Mouse (Mus musculus): ENCODE results near the gene Npcd. TPM values are rescaled to one million over a fixed set of nuclear protein-coding genes. Genes with fewer than 3 reads are reported as not detected.
"Not testable (repeated sequence)": the region's sequence is repeated elsewhere in the genome, so short reads cannot be mapped to it uniquely, and the experiment has no call there.

The Npcd gene
- total RNA-seq, 2 experiments from 2014 or later, result 6.6 to 14.9 TPM

DNA sequence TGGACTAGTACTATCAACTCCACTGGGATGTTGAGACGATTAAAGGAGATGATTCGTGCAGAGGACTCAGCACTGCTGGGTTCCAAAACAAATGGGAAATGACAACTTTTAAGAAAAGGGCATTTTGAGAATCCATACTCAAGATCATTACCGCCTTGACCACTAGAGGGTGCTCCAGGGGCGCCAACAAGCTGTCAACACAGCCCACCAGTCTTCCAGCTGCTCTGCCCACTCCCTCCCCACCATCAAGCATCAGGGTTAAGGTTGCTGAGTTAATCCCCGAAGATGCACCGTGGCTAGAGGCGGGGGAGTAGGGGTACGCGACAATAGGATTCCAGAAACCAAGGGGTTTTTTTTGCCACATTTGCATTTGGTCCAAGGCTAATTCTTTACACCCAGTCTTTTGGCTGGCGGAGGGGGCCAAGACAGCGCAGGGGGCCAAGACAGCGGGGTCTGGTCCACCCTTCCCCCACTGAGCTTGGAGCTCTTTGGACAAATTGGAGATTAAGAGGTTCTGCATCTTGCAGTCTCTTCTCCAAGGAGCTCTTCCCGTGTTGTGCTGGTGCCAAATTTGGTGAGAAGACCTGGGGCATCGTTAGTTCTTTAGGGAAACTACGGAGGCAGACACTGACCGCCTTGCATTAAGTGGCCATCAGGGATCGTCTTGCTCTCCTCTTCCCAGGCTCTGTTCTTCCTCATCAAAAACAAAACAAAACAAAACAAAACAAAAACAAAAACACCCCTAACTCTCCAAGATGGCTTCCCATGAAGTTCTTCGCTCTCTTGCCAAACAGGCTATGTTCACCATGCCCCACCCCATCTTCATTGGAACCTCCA, 1.8 kb downstream of the Npcd start:
- intact Hi-C loops (cut with DNase I), result loop anchor here (5.0 kb wide), 2 partner anchors 50 to 245 kb away; no protein-coding TSS in a partner anchor
- peak; percentile 89 for DNase-seq

DNA sequence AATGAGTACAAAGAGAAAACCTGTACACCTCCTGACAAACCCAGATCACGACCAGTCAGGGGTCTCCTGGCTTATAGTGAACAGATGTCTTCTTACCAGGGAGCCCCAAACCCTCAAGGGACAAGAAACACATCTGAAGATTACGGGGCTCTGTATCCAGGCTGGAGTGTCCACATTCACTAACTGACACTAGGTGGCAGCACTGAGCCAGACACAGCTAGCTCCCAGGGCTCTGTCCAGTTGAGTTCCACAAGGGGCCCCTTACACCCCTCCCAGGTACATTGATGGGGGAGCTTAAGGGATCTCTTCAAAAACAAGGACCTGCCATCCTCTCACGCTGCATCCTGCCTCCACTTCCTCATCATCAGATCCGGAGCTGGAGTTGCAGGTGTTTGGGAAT, 3.6 kb downstream of the Npcd start:
- intact Hi-C loops (cut with DNase I), result loop anchor here (5.0 kb wide), 2 partner anchors 52 to 247 kb away; no protein-coding TSS in a partner anchor
- DNase-seq, result peak; percentile 79

DNA sequence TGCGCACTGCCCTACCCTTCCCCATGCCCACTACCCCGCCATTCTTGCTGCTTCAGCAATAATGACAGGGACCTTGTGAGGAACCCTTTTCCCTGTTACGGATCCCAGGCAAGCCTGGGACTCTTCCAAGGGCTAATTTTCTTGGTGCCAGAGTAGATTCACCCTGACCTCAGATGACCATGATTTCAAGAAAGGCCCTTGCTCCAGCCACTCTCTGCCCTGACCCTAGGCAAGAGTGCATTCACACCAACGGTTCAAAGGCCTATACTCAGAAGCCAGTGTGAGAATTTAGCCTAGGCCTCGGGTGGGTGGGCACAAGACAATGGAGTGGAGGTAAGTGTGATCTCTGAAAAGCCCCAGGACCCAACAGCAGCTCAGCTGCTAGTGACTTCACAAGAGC, 4.6 kb downstream of the Npcd start:
- intact Hi-C loops (cut with DNase I), result loop anchor here (10.0 kb wide), 1 partner anchor 85 kb away; no protein-coding TSS in a partner anchor
- DNase-seq, result no peak

DNA sequence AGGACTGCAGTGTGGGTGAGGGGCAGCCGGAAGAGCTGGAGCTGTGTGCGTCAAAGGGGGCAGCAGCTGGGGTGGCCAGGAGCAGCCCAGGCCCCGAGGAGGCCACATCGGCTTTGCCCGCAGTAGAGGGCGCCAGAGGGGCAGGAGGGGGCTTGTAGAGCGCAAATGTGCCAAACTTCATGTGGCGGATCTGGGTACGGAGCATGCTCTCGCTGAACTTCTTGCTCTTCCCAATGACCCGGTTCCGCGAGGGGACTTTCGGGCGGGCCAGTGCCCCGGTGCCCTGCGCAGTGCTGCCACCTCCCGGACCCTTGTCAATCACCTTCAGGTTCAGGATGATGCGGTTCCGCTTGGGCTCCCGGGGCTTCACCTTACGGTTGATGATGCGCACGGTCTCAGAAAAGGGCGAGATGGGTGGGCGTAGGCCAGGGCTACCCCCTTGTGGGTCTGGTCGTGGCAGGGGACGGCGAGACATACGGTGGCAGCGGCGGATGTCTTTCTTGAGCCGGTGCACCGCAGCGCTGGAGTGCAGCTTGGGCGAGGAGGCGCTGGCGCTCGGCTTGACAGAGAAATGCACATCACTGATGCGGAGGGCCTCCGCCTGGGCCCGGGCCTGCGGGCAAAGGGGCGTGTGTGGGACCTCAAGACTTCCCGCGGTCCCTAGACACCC, 5.5 kb downstream of the Npcd start:
- peak; percentile 80 for DNase-seq
- intact Hi-C loops (cut with DNase I), result loop anchor here (10.0 kb wide), 1 partner anchor 86 kb away; no protein-coding TSS in a partner anchor

DNA sequence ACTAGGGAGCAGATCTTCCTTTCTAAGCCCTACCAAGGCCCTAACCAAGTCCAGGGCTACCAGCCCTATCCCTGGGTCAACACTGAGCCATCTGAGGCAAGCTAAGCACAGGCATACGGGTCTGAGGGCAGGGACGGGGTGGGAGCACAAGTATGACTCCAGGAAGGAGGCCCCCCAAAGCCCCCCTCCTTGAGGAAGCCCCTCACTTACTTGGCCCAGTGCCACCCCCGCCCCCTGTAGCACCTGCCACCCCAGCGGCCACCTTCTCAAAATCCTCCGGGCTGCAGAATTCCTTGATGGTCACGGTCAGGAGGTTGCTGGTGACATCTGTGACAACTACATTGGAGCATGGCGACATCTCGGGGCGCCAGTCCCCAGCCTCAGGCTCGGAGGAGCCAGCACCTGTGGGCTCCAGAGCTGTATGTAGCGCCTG, 6.2 kb downstream of the Npcd start:
- intact Hi-C loops (cut with DNase I), result loop anchor here (10.0 kb wide), 1 partner anchor 87 kb away; no protein-coding TSS in a partner anchor

DNA sequence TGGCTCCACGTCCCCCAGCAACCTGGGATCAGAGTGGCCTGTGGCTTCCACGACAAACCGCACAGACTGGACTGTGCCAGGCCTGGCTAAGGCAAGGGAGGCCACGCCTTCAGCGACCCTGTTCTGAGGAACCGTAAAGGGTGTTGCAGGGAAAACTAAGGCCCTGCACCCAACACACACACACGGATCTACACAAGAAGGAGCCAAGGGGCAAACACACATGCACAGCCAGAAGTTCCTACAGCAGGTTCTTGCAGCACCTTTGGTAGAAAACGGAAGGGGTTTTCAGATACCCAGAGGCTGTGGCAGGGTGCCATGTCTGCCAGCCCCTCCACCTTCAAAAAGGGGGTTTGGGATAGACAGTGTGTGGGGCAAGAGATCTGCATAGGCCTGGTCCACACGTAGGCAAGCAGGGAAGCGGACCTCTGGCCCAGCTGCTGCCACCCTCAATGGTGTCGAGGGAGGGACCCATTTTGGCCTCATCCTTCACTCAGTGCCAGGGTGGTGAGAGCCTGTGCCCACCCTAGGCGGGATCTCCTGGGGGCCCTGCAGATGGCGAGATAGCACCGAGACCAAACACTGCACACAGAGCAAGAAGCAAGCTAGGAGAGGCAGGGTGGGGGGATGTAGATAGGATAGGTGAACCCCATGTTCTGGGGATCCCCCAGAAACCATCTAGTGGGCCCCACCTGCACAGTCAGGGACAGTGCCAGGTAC, 6.8 kb downstream of the Npcd start:
- DNase-seq, result no peak
- intact Hi-C loops (cut with DNase I), result loop anchor here (10.0 kb wide), 1 partner anchor 88 kb away; no protein-coding TSS in a partner anchor

More for the DNA sequence above, 6.2 kb downstream of the Npcd start:
- no peak for DNase-seq

DNA sequence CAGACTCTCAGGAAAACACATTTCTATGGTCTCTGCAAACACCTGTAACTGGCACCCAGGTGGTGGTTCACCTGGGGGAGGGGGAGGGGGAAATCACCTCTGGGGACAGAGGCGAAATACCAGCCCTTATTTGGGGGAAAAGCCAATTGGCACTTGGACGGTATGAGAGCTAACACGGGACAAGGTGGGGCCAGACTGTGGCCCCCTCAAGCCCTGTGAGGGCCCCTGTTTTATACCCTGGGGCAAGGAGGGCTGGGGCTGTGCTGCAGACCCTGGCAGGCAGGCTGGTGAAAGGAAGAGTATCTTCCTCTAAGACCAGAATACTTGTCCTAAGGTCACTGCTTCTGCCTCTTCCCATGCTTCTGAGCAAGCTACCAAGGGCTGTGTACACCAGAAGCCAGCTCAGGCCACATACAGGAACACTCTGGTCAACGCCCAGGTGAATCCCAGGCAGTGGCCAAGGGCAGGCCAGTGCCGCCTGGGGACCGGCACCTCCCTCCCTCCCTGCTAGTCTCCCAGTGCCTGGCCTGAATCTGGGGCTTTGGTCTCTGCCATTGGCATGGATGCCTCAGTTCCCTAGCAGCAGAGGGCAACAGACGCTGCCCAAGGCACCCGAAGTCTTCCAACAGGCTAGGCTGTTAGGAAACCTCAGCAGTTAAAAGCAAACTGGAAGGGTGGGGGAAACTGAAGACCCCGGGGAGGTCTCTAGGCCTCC, 7.7 kb downstream of the Npcd start:
- intact Hi-C loops (cut with DNase I), result loop anchor here (10.0 kb wide), 1 partner anchor 88 kb away; no protein-coding TSS in a partner anchor
- DNase-seq, result no peak

DNA sequence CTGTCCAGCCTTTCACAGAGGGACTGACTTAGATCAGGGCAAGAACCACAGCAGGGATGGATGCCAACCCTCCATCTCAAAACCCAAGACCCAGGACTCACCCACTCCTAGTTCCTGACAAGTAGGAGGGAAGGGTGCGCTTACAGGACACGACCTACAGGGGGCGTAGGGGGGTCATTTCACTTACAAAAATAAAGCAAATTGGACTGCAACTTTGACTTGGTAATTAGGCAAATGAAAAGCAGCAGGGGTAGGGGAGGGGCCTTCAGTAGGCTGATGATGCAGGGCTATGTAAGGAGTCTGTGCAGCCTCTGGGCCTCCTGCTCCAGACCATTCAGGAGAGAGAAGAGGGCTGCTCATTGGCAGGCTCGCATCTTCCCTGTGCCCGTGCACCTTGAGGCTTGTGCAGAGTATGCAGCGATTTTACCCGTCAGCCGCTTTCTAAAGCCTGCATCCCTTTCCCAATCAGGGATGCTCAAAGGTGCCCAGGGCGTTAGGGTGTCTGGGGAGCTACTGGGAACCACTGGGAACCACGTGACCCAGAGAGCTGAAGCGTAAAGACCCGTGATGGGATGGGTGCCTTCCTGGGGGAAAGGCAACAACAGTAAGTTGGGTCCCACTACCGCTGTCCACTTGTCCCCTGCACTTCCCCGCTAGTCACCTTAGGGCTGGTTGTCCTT, 8.8 kb downstream of the Npcd start:
- intact Hi-C loops (cut with DNase I), result loop anchor here (10.0 kb wide), 1 partner anchor 90 kb away; no protein-coding TSS in a partner anchor
- no peak for DNase-seq

DNA sequence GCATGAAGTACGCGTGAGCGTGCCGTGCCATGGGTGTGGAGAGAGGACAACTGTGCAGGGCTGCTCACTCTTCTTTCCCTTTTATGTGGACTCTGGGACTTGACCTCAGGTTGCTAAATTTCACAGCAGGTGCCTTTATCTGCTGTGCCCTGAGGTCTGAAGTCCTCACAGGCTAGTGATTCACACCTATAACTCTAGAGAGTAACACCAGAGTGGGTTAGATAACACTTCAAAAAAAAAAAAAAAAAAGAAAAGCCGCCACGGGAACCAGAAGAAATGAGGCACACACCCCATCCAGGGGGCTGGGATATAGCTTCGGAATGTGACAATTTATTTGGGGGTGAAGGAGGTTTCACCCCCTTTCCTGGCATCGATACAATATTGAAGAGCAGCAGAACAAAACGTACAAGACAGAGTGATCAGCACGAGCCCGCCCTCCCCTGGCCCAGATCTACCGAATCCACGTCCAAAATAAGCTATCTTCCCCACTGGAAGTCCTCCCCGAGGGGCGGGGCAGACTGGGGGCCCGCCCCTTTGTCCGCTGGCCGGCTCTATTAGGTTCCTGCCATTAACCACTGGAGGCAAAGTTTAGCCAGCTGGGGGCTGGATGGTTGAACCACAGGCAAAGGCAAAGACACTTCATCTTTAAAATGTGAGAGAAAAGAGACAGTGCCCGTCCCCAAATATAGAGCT, 10.3 kb downstream of the Npcd start:
- DNase-seq, result no peak
- intact Hi-C loops (cut with DNase I), result loop anchor here (10.0 kb wide), 1 partner anchor 91 kb away; no protein-coding TSS in a partner anchor

DNA sequence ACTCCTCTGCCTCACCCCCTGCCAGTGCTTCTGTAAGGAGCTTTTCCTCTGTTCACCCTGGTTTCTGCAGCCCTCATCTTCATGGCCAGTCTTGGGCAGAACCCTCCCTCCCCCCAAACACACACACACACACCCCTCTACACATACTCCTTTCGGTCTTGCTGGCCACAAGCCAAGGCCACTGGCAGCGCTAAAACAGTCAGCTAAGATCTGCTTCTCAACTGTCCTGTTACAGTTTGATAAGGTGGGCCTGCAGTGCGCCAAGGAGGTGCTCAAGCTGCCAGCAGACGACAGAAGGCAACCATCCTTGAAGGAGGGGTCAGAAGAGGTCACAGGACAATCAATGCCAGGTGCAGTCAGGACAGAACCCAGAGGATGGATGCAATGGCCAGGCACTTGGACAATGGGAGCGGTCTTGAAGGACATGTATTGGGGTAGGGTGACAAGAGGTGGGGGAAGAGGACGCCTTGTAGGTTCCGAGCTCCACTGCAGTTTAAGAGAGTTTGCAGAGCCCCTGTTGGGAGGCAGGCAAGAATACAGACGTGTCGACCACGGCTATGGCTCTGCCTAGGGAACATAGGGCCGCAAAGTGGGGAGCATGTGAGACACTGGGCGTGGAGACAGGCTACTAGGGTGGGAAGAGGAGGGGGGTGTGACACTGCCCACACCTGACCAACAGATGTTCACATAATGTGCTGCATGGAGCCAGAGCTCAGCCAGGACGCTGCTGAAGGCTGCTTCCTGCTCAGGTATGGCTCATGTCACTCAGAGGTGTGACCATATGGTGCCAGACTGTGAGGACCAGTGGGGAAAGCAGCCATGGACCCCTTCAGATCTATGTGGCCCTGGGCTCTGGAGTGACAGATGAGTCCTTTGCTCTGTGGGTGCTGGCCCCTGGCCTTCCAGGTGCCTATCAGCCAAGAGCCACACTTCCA, 11.5 kb downstream of the Npcd start:
- intact Hi-C loops (cut with DNase I), result loop anchor here (10.0 kb wide), 1 partner anchor 92 kb away; no protein-coding TSS in a partner anchor

DNA sequence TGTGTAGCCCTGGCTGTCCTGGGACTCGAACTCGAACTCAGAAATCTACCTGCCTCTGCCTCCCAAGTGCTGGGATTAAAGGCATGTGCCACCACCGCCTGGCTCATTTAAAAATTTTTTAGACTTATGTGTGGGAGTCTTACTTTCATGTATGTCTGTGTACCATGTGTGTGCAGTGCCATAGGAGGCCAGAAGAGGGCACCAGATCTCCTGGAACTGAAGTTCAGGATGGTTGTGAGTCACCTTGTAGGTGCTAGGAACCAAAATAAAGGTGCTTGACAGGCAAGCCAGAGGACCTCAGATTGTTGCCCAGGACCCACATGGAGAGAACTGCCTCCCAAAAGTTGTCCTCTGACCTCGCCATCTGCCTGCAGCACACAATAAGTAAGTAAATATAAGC, 15.7 kb downstream of the Npcd start:
- no peak for DNase-seq
- intact Hi-C loops (cut with DNase I), result no loop called here

More for the DNA sequence above, 11.5 kb downstream of the Npcd start:
- DNase-seq, result peak; percentile 49

DNA sequence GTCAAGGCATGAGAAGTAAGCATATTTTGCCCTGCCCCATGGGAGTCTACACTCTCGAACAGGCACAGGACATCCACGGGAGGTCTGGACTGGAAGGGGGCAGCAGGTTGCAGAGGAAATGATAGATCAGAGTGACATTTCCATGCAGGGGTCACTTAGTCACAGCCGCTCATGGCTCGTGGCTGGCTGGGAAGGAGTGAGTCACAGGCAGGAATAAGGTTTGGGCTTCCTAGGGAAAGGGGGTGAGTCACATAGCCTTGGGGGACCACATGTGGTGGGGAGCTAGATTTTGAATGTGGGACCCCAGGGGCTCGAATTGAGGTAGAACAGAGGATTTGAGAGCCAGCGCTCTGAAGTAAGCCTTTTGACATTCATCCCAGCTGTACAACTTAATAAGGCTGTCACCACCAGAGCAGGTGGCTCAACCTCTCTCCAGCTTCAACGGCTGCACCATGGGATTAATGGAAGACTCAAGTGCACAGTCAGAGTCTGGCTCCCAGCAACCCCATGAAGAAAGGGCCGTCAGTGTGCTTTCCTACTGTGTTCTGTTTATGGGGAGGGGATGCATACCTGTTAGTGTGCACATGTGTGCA, 20.3 kb downstream of the Npcd start:
- intact Hi-C loops (cut with DNase I), result no loop called here
- no peak for DNase-seq

DNA sequence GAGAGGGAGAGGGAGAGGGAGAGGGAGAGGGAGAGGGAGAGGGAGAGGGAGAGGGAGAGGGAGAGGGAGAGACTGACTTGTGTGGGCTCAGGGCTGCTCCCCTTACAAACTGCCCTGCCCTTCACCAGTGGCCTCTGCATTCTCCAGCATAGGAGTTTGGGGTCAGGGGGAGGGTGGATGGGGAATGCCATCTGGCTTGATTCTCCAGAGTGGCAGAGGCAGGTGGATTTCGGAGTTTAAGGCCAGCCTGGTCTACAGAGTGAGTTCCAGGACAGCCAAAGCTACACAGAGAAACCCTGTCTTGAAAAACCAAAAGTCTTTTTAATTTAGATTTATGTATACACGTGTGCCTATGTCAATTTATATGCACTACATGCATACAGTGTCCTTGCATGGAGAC, 21.2 kb downstream of the Npcd start:
- intact Hi-C loops (cut with DNase I); DNase-seq: not testable (repeated sequence)

DNA sequence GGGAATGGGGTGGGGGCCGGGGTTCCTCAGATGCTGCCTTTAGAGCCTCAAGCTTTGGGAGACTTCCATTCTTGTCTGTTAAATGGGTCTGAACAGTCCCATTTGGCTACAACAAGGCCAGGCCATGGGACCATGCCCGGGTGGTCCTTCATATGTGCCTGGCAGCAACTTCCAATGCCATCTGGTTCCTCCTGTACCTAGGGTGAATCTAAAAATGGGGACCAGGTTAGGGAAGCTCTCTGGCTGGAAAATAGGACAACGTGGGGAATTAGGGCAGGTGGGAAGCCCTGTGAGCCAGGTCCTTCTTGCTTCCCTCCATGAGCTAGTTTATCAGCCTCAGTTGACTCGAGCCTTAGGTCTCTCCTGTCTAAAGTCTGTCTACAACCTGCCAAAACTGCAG, 23.0 kb downstream of the Npcd start:
- no peak for DNase-seq
- intact Hi-C loops (cut with DNase I), result no loop called here

DNA sequence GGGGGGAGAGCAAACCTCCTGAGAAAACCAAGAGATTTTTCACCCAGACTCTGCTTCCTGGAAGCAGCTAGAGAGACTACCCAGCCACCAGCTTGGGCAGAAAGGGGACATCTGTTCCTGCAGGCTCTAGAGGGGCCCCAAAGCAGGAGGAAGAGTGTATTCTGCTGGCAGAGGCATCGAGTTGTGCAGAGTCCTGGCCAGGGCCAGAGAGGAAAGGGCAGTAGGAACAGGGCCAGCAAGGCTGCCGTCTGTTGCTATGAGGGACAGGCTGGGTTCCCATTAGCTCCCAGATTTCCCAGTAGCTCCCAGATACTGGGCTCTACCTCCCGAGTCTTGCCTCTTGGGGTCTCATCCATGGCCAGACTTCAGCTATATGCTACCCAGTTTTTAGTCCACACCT, 24.0 kb downstream of the Npcd start:
- intact Hi-C loops (cut with DNase I), result no loop called here
- peak; percentile 84 for DNase-seq

DNA sequence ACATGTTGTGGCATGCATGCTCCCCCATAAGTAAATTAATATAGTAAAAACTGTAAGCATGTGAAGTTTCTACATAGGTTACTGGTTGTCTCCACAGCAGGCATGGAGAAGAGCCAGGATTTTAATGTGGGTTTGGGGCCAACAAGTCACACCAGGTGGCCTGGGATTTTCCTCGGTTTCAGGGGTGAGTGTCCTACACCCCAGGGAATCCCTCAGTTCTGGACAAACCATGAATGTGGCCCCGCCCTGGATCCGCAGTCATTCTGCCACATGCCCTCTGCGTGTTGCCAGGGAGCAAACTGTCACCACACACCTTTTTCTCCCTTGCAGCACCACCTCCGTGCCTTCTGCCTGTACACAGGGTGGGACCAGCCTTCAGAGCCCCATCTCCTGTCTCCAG, 25.4 kb downstream of the Npcd start:
- peak; percentile 38 for DNase-seq
- intact Hi-C loops (cut with DNase I), result no loop called here

DNA sequence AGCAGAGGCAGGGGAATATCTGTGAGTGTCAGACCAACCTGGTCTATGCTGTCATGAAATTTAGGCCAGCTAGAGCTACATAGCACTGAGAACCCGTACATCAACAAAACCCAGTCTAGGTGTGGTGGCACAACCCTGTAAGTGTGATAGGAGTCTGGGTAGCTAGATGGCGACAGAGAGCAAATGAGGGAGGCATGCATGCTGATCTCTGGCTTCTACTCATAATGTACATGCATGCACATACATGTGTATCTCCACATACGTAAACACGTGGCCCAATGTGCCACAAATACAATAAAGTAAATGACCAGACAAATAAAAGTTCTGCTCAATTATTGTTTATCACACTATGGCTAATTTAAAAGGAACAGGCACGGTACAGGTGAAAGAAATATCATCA, 25.9 kb downstream of the Npcd start:
- DNase-seq, result peak; percentile 64
- intact Hi-C loops (cut with DNase I), result no loop called here

Data from left cerebral cortex, postnatal 4 days (tissue).